Mouse (Mus musculus) hindbrain, embryonic 13.5 days (tissue): ENCODE measurements around the gene Als2. TPM values are rescaled to one million over a fixed set of nuclear protein-coding genes. Genes with fewer than 3 reads are reported as not detected.

Source experiments
- ATAC-seq: fragments of 200-750 bp; cut with Nextera tagmentation; 2 replicates; pipeline ENCODE4 v1.8.0; 2017; ENCODE audit warnings: moderate TSS enrichment; ENCODE audit not compliant: low FRiP score
- H3K27ac ChIP-seq: fragments of 300-500 bp; sonication (generic); 2 replicates; pipeline ENCODE4 v1.5.1; 2015; ENCODE audit warnings: inconsistent platforms, mild to moderate bottlenecking, moderate library complexity
- H3K27me3 ChIP-seq: fragments of 300-500 bp; sonication (generic); 2 replicates; pipeline ENCODE4 v1.6.1; 2015; ENCODE audit warnings: mild to moderate bottlenecking, inconsistent platforms
- H3K36me3 ChIP-seq: fragments of 300-500 bp; sonication (generic); 2 replicates; pipeline ENCODE4 v1.6.1; 2015; ENCODE audit warnings: mild to moderate bottlenecking, inconsistent platforms
- H3K4me1 ChIP-seq: fragments of 300-500 bp; sonication (generic); replicated peaks from 2 replicates; pipeline ENCODE4 v1.6.1; 2015; ENCODE audit warnings: inconsistent platforms
- H3K4me2 ChIP-seq: fragments of 300-500 bp; sonication (generic); 2 replicates; pipeline ENCODE4 v1.6.1; 2015; ENCODE audit warnings: inconsistent platforms, mild to moderate bottlenecking, moderate library complexity
- H3K4me3 ChIP-seq: fragments of 300-500 bp; sonication (generic); 2 replicates; pipeline ENCODE4 v1.5.1; 2015; ENCODE audit warnings: mild to moderate bottlenecking, inconsistent platforms
- H3K9ac ChIP-seq: fragments of 300-500 bp; sonication (generic); 2 replicates; pipeline ENCODE4 v1.6.1; 2015; ENCODE audit warnings: mild to moderate bottlenecking, inconsistent platforms
- H3K9me3 ChIP-seq: fragments of 300-500 bp; sonication (generic); 2 replicates; pipeline ENCODE4 v1.6.1; 2016; ENCODE audit warnings: inconsistent platforms
- WGBS: fragments of 180-500 bp; shearing (Covaris S2); methylation state at CpG from one replicate; pipeline ENCODE4 v1.1.7; 2015; 5-methylcytosine and 5-hydroxymethylcytosine counted together
- polyA plus RNA-seq: library from polyadenylated mRNA; unstranded; fragments of >200 nt; fragmentation: Nextera tagmentation; extraction: Ambion mirVana; gene quantifications from 2 replicates; pipeline ENCODE4 v1.2.1, GENCODE M21; 2015

The Als2 gene
- 17.3 and 17.5 TPM in 2 replicates for polyA plus RNA-seq

- peak; percentile 99 for ATAC-seq
- H3K4me1 ChIP-seq = peaks cover 13% of the 10 kb centered on the region
- H3K27me3 ChIP-seq = no peaks in the 10 kb centered on the region
Measured at GRCm38 (mm10) chr1:59236856-59237441, at the start of gene Als2. TSS of gene Als2 (minus strand) at chr1:59237231.

GRCm38 (mm10) chr1:59286316-59286850 is 49.4 kb upstream of the Als2 start:
- H3K4me3 ChIP-seq = no peak overlapping the region
- no peaks in the 10 kb centered on the region; the same call in 1 of the 2 replicates for H3K4me1 ChIP-seq
- H3K4me2 ChIP-seq = no peak overlapping the region
- no peaks in the 10 kb centered on the region for H3K9me3 ChIP-seq
- ATAC-seq = no peak
- no peak overlapping the region for H3K27ac ChIP-seq
- no peak overlapping the region for H3K9ac ChIP-seq
- H3K27me3 ChIP-seq = no peaks in the 10 kb centered on the region
- WGBS = 76% methylated on average over 13 of the region's 13 CpGs
- H3K36me3 ChIP-seq = no peaks in the 10 kb centered on the region

More at GRCm38 (mm10) chr1:59236856-59237441, at the start of gene Als2:
- WGBS = under 1% methylated on average over 55 of the region's 58 CpGs
- peak within 1 kb of the TSS; percentile 76 for H3K4me3 ChIP-seq
- 0 out of 2 replicates have a peak, but pooled peaks cover 5% of the 10 kb centered on the region for H3K9me3 ChIP-seq
- peak within 1 kb of the TSS; percentile 83 for H3K9ac ChIP-seq
- H3K36me3 ChIP-seq = no peaks in the 10 kb centered on the region
- peak within 1 kb of the TSS; percentile 86 for H3K27ac ChIP-seq
- H3K4me2 ChIP-seq = peak within 1 kb of the TSS; percentile 69

- Histone ChIP-seq H3K4me3 (no peak overlapping the region), H3K9ac (no peak overlapping the region), H3K4me2 (no peak overlapping the region), H3K9me3 (no peaks in the 10 kb centered on the region), H3K27ac (no peak overlapping the region), H3K36me3 (no peaks in the 10 kb centered on the region), H3K27me3 (no peaks in the 10 kb centered on the region), H3K4me1 (no peaks in the 10 kb centered on the region; the same call in 1 of the 2 replicates)
- WGBS = 88% methylated on average over 5 of the region's 5 CpGs
- ATAC-seq = no peak
Measured at GRCm38 (mm10) chr1:59285880-59286279, 48.8 kb upstream of the Als2 start.

GRCm38 (mm10) chr1:59272189-59272588 is 35.2 kb upstream of the Als2 start:
- Histone ChIP-seq H3K27me3 (no peaks in the 10 kb centered on the region), H3K9me3 (no peaks in the 10 kb centered on the region), H3K36me3 (no peaks in the 10 kb centered on the region), H3K4me3 (no peak overlapping the region), H3K4me1 (peaks cover 21% of the 10 kb centered on the region), H3K27ac (no peak overlapping the region), H3K9ac (no peak overlapping the region), H3K4me2 (no peak overlapping the region)
- WGBS = 36% methylated on average over 3 of the region's 3 CpGs
- ATAC-seq = no peak

GRCm38 (mm10) chr1:59269951-59270689 is 33.1 kb upstream of the Als2 start:
- ATAC-seq = peak; percentile 66; the same call in 1 of the 2 replicates
- Histone ChIP-seq H3K4me3 (no peak overlapping the region), H3K27me3 (no peaks in the 10 kb centered on the region), H3K9ac (no peak overlapping the region), H3K36me3 (no peaks in the 10 kb centered on the region), H3K9me3 (no peaks in the 10 kb centered on the region), H3K4me1 (peaks cover 21% of the 10 kb centered on the region), H3K4me2 (0 out of 2 replicates have a peak overlapping the region, but pooled peaks have one; percentile 10), H3K27ac (peak overlapping the region; percentile 64)
- 44% methylated on average over 20 of the region's 20 CpGs for WGBS

GRCm38 (mm10) chr1:59269466-59269865 is 32.4 kb upstream of the Als2 start:
- no peaks in the 10 kb centered on the region for H3K27me3 ChIP-seq
- no peak overlapping the region for H3K9ac ChIP-seq
- no peaks in the 10 kb centered on the region for H3K9me3 ChIP-seq
- WGBS = 78% methylated on average over 6 of the region's 6 CpGs
- H3K27ac ChIP-seq = peak overlapping the region; percentile 64
- no peak overlapping the region for H3K4me3 ChIP-seq
- H3K4me2 ChIP-seq = no peak overlapping the region
- H3K4me1 ChIP-seq = peaks cover 21% of the 10 kb centered on the region
- ATAC-seq = no peak
- no peaks in the 10 kb centered on the region for H3K36me3 ChIP-seq

GRCm38 (mm10) chr1:59268931-59269330 is 31.9 kb upstream of the Als2 start:
- Histone ChIP-seq H3K9me3 (no peaks in the 10 kb centered on the region), H3K27me3 (no peaks in the 10 kb centered on the region), H3K4me1 (peaks cover 21% of the 10 kb centered on the region), H3K9ac (no peak overlapping the region), H3K4me3 (no peak overlapping the region), H3K27ac (no peak overlapping the region), H3K36me3 (no peaks in the 10 kb centered on the region), H3K4me2 (no peak overlapping the region)
- ATAC-seq = no peak
- 71% methylated on average over 8 of the region's 8 CpGs for WGBS

GRCm38 (mm10) chr1:59257736-59258135 is 20.7 kb upstream of the Als2 start:
- ATAC-seq = no peak
- Histone ChIP-seq H3K36me3 (no peaks in the 10 kb centered on the region), H3K9me3 (no peaks in the 10 kb centered on the region), H3K4me3 (no peak overlapping the region), H3K27me3 (0 out of 2 replicates have a peak, but pooled peaks cover 3% of the 10 kb centered on the region), H3K9ac (no peak overlapping the region), H3K27ac (no peak overlapping the region), H3K4me2 (no peak overlapping the region), H3K4me1 (peaks cover 20% of the 10 kb centered on the region)
- WGBS = 7% methylated on average over 3 of the region's 3 CpGs

GRCm38 (mm10) chr1:59256751-59257231 is 19.8 kb upstream of the Als2 start, which contains the start of gene Cdk15:
TSS of gene Cdk15 (plus strand) at chr1:59256906.
- H3K4me3 ChIP-seq = no peak within 1 kb of the TSS
- no peaks in the 10 kb centered on the region for H3K9me3 ChIP-seq
- WGBS = 13% methylated on average over 13 of the region's 13 CpGs
- peak within 1 kb of the TSS; percentile 29 for H3K4me2 ChIP-seq
- peak; percentile 29; the same call in 1 of the 2 replicates for ATAC-seq
- peaks cover 23% of the 10 kb centered on the region for H3K4me1 ChIP-seq
- H3K27ac ChIP-seq = 0 out of 2 replicates have a peak within 1 kb of the TSS, but pooled peaks have one; percentile 44
- no peak within 1 kb of the TSS for H3K9ac ChIP-seq
- H3K36me3 ChIP-seq = no peaks in the 10 kb centered on the region
- 0 out of 2 replicates have a peak, but pooled peaks cover 3% of the 10 kb centered on the region for H3K27me3 ChIP-seq

GRCm38 (mm10) chr1:59253301-59253909 is 16.4 kb upstream of the Als2 start:
- no peak overlapping the region for H3K27ac ChIP-seq
- peaks cover 23% of the 10 kb centered on the region for H3K4me1 ChIP-seq
- WGBS = 2% methylated on average over 16 of the region's 18 CpGs
- peak; percentile 59 for ATAC-seq
- no peaks in the 10 kb centered on the region for H3K9me3 ChIP-seq
- H3K9ac ChIP-seq = peak overlapping the region; percentile 65
- no peaks in the 10 kb centered on the region for H3K27me3 ChIP-seq
- peak overlapping the region; percentile 54 for H3K4me2 ChIP-seq
- H3K4me3 ChIP-seq = peak overlapping the region; percentile 30
- no peaks in the 10 kb centered on the region for H3K36me3 ChIP-seq

GRCm38 (mm10) chr1:59252762-59253161 is 15.7 kb upstream of the Als2 start:
- Histone ChIP-seq H3K36me3 (no peaks in the 10 kb centered on the region), H3K4me3 (peak overlapping the region; percentile 30), H3K4me1 (peaks cover 22% of the 10 kb centered on the region), H3K9me3 (no peaks in the 10 kb centered on the region), H3K27me3 (no peaks in the 10 kb centered on the region), H3K27ac (no peak overlapping the region), H3K9ac (no peak overlapping the region), H3K4me2 (peak overlapping the region; percentile 54)
- ATAC-seq = no peak
- 8% methylated on average over 3 of the region's 7 CpGs for WGBS

- Histone ChIP-seq H3K27me3 (no peaks in the 10 kb centered on the region), H3K4me3 (no peak overlapping the region), H3K9me3 (no peaks in the 10 kb centered on the region), H3K36me3 (no peaks in the 10 kb centered on the region), H3K4me1 (0 out of 2 replicates have a peak, but pooled peaks cover 2% of the 10 kb centered on the region), H3K9ac (no peak overlapping the region), H3K27ac (no peak overlapping the region), H3K4me2 (no peak overlapping the region)
- WGBS = 6% methylated on average over 9 of the region's 9 CpGs
- ATAC-seq = peak; percentile 49; the same call in 1 of the 2 replicates
Measured at GRCm38 (mm10) chr1:59247602-59248001, 10.6 kb upstream of the Als2 start.
